ENCODE assay signal across 23 mouse cellular contexts in the genomic region with DNA sequence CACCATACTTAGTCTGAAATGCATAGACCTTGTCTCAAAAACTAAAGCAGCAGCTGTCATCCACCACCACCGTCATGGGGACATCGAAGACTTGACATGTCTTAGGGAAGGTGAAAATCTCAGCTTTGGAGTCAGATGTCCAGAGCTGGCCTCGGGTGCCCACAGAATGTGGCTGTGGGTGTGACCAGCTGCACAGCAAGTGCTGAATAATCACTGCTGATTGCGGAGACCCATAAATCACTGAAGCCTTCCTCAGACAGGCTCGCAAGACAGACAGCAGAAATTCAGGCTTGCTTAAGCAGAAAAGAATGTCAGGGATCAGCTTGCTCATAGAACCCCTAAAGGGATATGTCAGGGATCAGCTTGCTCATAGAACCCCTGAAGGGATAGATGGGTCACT.
A peak's percentile ranks its signal among the peaks of the same experiment; 100 is the strongest.
DNase-seq lines count a peak whose midpoint lies in the region; ATAC-seq lines count a peak whose summit lies in the region.
"Had no signal": no experiment of that assay in that cellular context is flagged by ENCODE, and none has a peak within 500 bp of the region (broad histone marks: within the 10 kb centered on the region; RNA-seq: fewer than 3 reads in every experiment).

No protein-coding gene starts in this region.

- 56% methylated on average over 5 of the region's 5 CpGs for WGBS in hindbrain, embryonic 11.5 days
- WGBS in hindbrain, embryonic 10.5 days = 63% methylated on average over 5 of the region's 5 CpGs

- peaks cover 9% of the 10 kb centered on the region for H3K4me1 ChIP-seq in hindbrain, embryonic 11.5 days (replicated peaks; ENCODE audit: control insufficient read depth, insufficient read depth, low read length)
- peaks cover 41% of the 10 kb centered on the region for H3K4me1 ChIP-seq in hindbrain, embryonic 10.5 days (replicated peaks)

- H3K9me3 ChIP-seq in hindbrain, embryonic 11.5 days (ENCODE audit: control insufficient read depth, low read length) = no peaks in the 10 kb centered on the region
- no peaks in the 10 kb centered on the region for H3K9me3 ChIP-seq in hindbrain, embryonic 10.5 days

- ATAC-seq in hindbrain, embryonic 11.5 days (ENCODE audit: low FRiP score) = no peak
- ATAC-seq in CD4-positive, CD25-positive, alpha-beta regulatory T cell, adult 4 months = no peak
- ATAC-seq: forebrain, embryonic 14.5 days; forebrain, postnatal 0 days; hindbrain, postnatal 0 days; inflammation-experienced regulatory T-cells, adult 6 months; intestine, embryonic 16.5 days had no signal

- DNase-seq in gastrocnemius, adult 18-20 months (ENCODE audit: low spot score) = peak; percentile 24
- no peak for DNase-seq in gastrocnemius, adult 8-10 months (ENCODE audit: low spot score in 2 of 2)
- DNase-seq in hindbrain, embryonic 11.5 days (ENCODE audit: low spot score) = peak; percentile 15
- no peak for DNase-seq in hindbrain, embryonic 10.5 days (ENCODE audit: low spot score)
- DNase-seq in adipocyte (ENCODE audit: low spot score) = peak; percentile 60
- DNase-seq in skeletal muscle tissue, adult 2 months (ENCODE audit: low read depth, low spot score) = peak; percentile 53
- no peak for DNase-seq in layer of hippocampus, adult 8-10 months (ENCODE audit: low spot score in 2 of 2)
- DNase-seq: adrenal gland, adult 8-10 months; adrenal gland, postnatal 25 days; B cell, adult 2 months; cerebellum, adult 18-20 months; cerebellum, adult 9-10 months; cerebellum, postnatal 14 days; forebrain, postnatal 0 days; heart, adult 11 months; kidney, adult 18-20 months had no signal

- no peak overlapping the region for H3K27ac ChIP-seq in hindbrain, embryonic 11.5 days (ENCODE audit: low read depth, low read length)
- no peak overlapping the region for H3K27ac ChIP-seq in hindbrain, embryonic 10.5 days
- H3K27ac ChIP-seq: hindbrain, embryonic 14.5 days; hindbrain, postnatal 0 days had no signal

- H3K4me2 ChIP-seq in hindbrain, embryonic 11.5 days (replicated peaks; ENCODE audit: low read depth, low read length) = no peak overlapping the region
- H3K4me2 ChIP-seq: heart, embryonic 11.5 days; hindbrain, embryonic 14.5 days had no signal

- H3K9ac ChIP-seq in hindbrain, embryonic 11.5 days (ENCODE audit: low read depth, low read length) = no peak overlapping the region
- H3K9ac ChIP-seq: forebrain, postnatal 0 days; hindbrain, embryonic 14.5 days had no signal

- no peak overlapping the region for H3K4me3 ChIP-seq in hindbrain, embryonic 11.5 days (ENCODE audit: low read depth, low read length)
- no peak overlapping the region for H3K4me3 ChIP-seq in hindbrain, embryonic 10.5 days

- H3K27me3 ChIP-seq in hindbrain, embryonic 11.5 days (ENCODE audit: control insufficient read depth, insufficient read depth, low read length) = peaks cover 17% of the 10 kb centered on the region; the same call in 1 of the 2 replicates
- peaks cover 91% of the 10 kb centered on the region for H3K27me3 ChIP-seq in hindbrain, embryonic 10.5 days (ENCODE audit: insufficient read depth, poor library complexity, severe bottlenecking)

- no peaks in the 10 kb centered on the region for H3K36me3 ChIP-seq in hindbrain, embryonic 11.5 days (ENCODE audit: control insufficient read depth, insufficient read depth, low read length)
- H3K36me3 ChIP-seq in hindbrain, embryonic 10.5 days = no peaks in the 10 kb centered on the region

Comparison
In these comparisons a context has a peak if more than half of its experiments do, and no peak if none do; other contexts are left out.
1. DNase-seq: peak in gastrocnemius, adult 18-20 months (single experiment), hindbrain, embryonic 11.5 days (single experiment), adipocyte (single experiment) and skeletal muscle tissue, adult 2 months (single experiment); none in gastrocnemius, adult 8-10 months (0 of 2), hindbrain, embryonic 10.5 days (single experiment) and layer of hippocampus, adult 8-10 months (0 of 2).